Mouse (Mus musculus) megakaryocyte, embryonic 14.5 days (primary cell): ENCODE data around the gene Slc4a11. TPM values are rescaled to one million over a fixed set of nuclear protein-coding genes. Genes with fewer than 3 reads are reported as not detected.

Experiments
- H3K27me3 ChIP-seq: replicated peaks from 2 replicates; pipeline ENCODE3; 2012; ENCODE audit warnings: inconsistent platforms
- H3K36me3 ChIP-seq: replicated peaks from 2 replicates; pipeline ENCODE3; 2012; ENCODE audit warnings: low read length, inconsistent platforms, mixed read lengths
- H3K4me1 ChIP-seq: 2 replicates; pipeline ENCODE4 v1.6.1; 2012; ENCODE audit warnings: inconsistent platforms
- H3K4me3 ChIP-seq: replicated peaks from 2 replicates; pipeline ENCODE3; 2012; ENCODE audit warnings: moderate library complexity, mild to moderate bottlenecking, inconsistent platforms
- H3K9me3 ChIP-seq: 2 replicates; pipeline ENCODE4 v1.6.1; 2012; ENCODE audit warnings: inconsistent platforms
- FLI1 ChIP-seq: IDR thresholded peaks from 2 replicates; pipeline ENCODE4 v1.6.1; 2012; ENCODE audit warnings: low read length, inconsistent platforms, mixed read lengths
- GATA1 ChIP-seq: IDR thresholded peaks from 3 replicates; pipeline ENCODE4 v1.6.1; 2012; ENCODE audit warnings: mixed read lengths, low read length, inconsistent platforms, borderline replicate concordance
- polyA plus RNA-seq: library from polyadenylated mRNA; stranded (reverse); fragments of >175 nt; gene quantifications from 2 replicates; pipeline ENCODE4 v1.2.3, GENCODE M21; 2012; ENCODE audit warnings: low replicate concordance; ENCODE audit not compliant: insufficient read depth

Slc4a11 gene
- polyA plus RNA-seq, 1 experiment, result 0.53 TPM

GRCm38 (mm10) chr2:130638101-130638611 is 59.2 kb downstream of the Slc4a11 start:
- TF ChIP-seq GATA1 (no peak), FLI1 (no peak)
- Histone ChIP-seq H3K9me3 (no peaks in the 10 kb centered on the region), H3K4me3 (no peak overlapping the region), H3K27me3 (peaks cover 86% of the 10 kb centered on the region), H3K36me3 (no peaks in the 10 kb centered on the region), H3K4me1 (peaks cover 45% of the 10 kb centered on the region)

DNA sequence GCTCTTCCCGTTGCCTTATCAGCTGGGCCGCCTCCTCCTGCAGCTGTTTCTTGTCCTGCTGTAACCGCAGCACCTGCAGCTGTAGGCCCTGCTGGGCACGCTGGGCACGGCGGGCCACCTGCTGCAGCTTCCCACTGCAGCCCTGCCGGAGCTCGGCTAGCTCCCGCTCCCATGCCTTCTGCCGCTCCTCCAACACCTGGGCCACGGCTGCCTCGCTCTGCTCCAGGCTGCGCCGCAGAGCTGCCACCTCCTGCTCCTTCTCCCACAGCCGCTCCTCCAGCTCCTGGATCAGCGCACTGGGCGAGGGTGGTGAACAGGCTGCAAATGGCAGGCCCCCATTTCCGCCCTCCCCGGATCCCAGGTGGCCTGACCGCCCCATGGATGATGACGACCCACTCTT is 61.5 kb downstream of the Slc4a11 start:
- Histone ChIP-seq H3K36me3 (no peaks in the 10 kb centered on the region), H3K4me3 (peak overlapping the region; percentile 90), H3K27me3 (peaks cover 80% of the 10 kb centered on the region), H3K9me3 (no peaks in the 10 kb centered on the region), H3K4me1 (peaks cover 33% of the 10 kb centered on the region)
- no peak for TF ChIP-seq FLI1
- TF ChIP-seq GATA1, result no peak

- TF ChIP-seq FLI1 (no peak), GATA1 (no peak)
- Histone ChIP-seq H3K36me3 (no peaks in the 10 kb centered on the region), H3K4me3 (peak overlapping the region; percentile 90), H3K27me3 (peaks cover 71% of the 10 kb centered on the region), H3K4me1 (peaks cover 36% of the 10 kb centered on the region), H3K9me3 (no peaks in the 10 kb centered on the region)
Measured at GRCm38 (mm10) chr2:130634739-130635411, 62.4 kb downstream of the Slc4a11 start.

Other genes starting within 250 kb of the Slc4a11 start
- gene Ptpra, start 247.2 kb downstream of the Slc4a11 start, polyA plus RNA-seq, result 8.0 and 14.1 TPM in 2 replicates
- gene Mrps26, start 133.8 kb downstream of the Slc4a11 start, polyA plus RNA-seq, result 94.8 and 158 TPM in 2 replicates
- 0.27 TPM in 1 of 2 replicates, not detected in the other for gene Oxt, start 121.3 kb downstream of the Slc4a11 start, polyA plus RNA-seq
- gene Avp, start 115.0 kb downstream of the Slc4a11 start, polyA plus RNA-seq, result not detected in 2 replicates
- gene Fastkd5, start 67.5 kb downstream of the Slc4a11 start, polyA plus RNA-seq, result 0.94 TPM in 1 of 2 replicates, not detected in the other
- 1.8 and 1.9 TPM in 2 replicates for gene Ubox5, start 67.5 kb downstream of the Slc4a11 start, polyA plus RNA-seq
- 0.46 TPM in 1 of 2 replicates, not detected in the other for gene Lzts3, start 54.7 kb downstream of the Slc4a11 start, polyA plus RNA-seq
- 85.4 and 105 TPM in 2 replicates for gene Ddrgk1, start 32.9 kb downstream of the Slc4a11 start, polyA plus RNA-seq
- gene Itpa, start 29.9 kb downstream of the Slc4a11 start, polyA plus RNA-seq, result 8.6 and 10.1 TPM in 2 replicates
- gene 4930402H24Rik, start 208.9 kb upstream of the Slc4a11 start, polyA plus RNA-seq, result 0.98 and 1.4 TPM in 2 replicates
- gene Atrn, start 209.0 kb upstream of the Slc4a11 start, polyA plus RNA-seq, result 0.73 and 1.2 TPM in 2 replicates